Mouse (Mus musculus) ES-Bruce4 (cell line): ENCODE results near the gene Cacna1a. TPM values are rescaled to one million over a fixed set of nuclear protein-coding genes. Genes with fewer than 3 reads are reported as not detected.

Experiments
- H3K27ac ChIP-seq: 2 replicates; pipeline ENCODE4 v1.5.1; 2012; ENCODE audit warnings: low read length, inconsistent platforms; ENCODE audit not compliant: insufficient read depth
- H3K27me3 ChIP-seq: 2 replicates; pipeline ENCODE4 v1.6.1; 2012; ENCODE audit warnings: mild to moderate bottlenecking, low read length, inconsistent platforms; ENCODE audit not compliant: control insufficient read depth, poor library complexity, insufficient read depth, severe bottlenecking
- H3K36me3 ChIP-seq: 2 replicates; pipeline ENCODE4 v1.6.1; 2012; ENCODE audit warnings: inconsistent platforms, mild to moderate bottlenecking, low read length, moderate library complexity; ENCODE audit not compliant: control insufficient read depth, poor library complexity, insufficient read depth, severe bottlenecking
- H3K4me1 ChIP-seq: one replicate; pipeline ENCODE4 v1.8.1; 2011; ENCODE audit warnings: low read length; ENCODE audit not compliant: control insufficient read depth, insufficient read depth
- H3K4me3 ChIP-seq: 2 replicates; pipeline ENCODE4 v1.5.1; 2011; ENCODE audit warnings: low read depth, mild to moderate bottlenecking, low read length
- H3K9ac ChIP-seq: 2 replicates; pipeline ENCODE4 v1.6.1; 2012; ENCODE audit warnings: low read depth, mild to moderate bottlenecking, inconsistent platforms; ENCODE audit not compliant: poor library complexity, severe bottlenecking
- H3K9me3 ChIP-seq: replicated peaks from 2 replicates; pipeline ENCODE4 v1.6.1; 2012; ENCODE audit warnings: mild to moderate bottlenecking, low read length, inconsistent platforms; ENCODE audit not compliant: control insufficient read depth, poor library complexity, insufficient read depth, severe bottlenecking
- CTCF ChIP-seq: IDR thresholded peaks from one replicate; pipeline ENCODE4 v1.8.1; 2011; ENCODE audit warnings: low read depth, low read length
- EP300 ChIP-seq: IDR thresholded peaks from 2 replicates; pipeline ENCODE4 v1.6.1; 2011; ENCODE audit warnings: low read depth, low read length; ENCODE audit not compliant: insufficient read depth
- POLR2A ChIP-seq: IDR thresholded peaks from one replicate; pipeline ENCODE4 v1.8.1; 2011; ENCODE audit warnings: low read length; ENCODE audit not compliant: insufficient read depth
- polyA plus RNA-seq: library from polyadenylated mRNA; stranded (reverse); fragments of >200 nt; gene quantifications from 2 replicates; pipeline ENCODE4 v1.2.4, GENCODE M21; 2011; ENCODE audit warnings: low read depth; ENCODE audit not compliant: missing spikeins, insufficient read depth, insufficient read length

Gene Cacna1a
- polyA plus RNA-seq, 1 experiment, result 24.0 TPM

GRCm38 (mm10) chr8:84365197-84365596 is 23.0 kb upstream of the Cacna1a start:
- H3K27me3 ChIP-seq, result no peaks in the 10 kb centered on the region
- no peak overlapping the region for H3K27ac ChIP-seq
- no peaks in the 10 kb centered on the region for H3K9me3 ChIP-seq
- H3K36me3 ChIP-seq, result no peaks in the 10 kb centered on the region
- TF ChIP-seq EP300, result no peak
- TF ChIP-seq POLR2A, result no peak
- TF ChIP-seq CTCF, result no peak
- H3K9ac ChIP-seq, result no peak overlapping the region
- no peak overlapping the region for H3K4me3 ChIP-seq
- H3K4me1 ChIP-seq, result no peaks in the 10 kb centered on the region

GRCm38 (mm10) chr8:84370972-84371371 is 17.3 kb upstream of the Cacna1a start:
- no peaks in the 10 kb centered on the region for H3K4me1 ChIP-seq
- no peak overlapping the region for H3K9ac ChIP-seq
- no peaks in the 10 kb centered on the region for H3K27me3 ChIP-seq
- no peak overlapping the region for H3K4me3 ChIP-seq
- H3K9me3 ChIP-seq, result no peaks in the 10 kb centered on the region
- H3K27ac ChIP-seq, result no peak overlapping the region
- H3K36me3 ChIP-seq, result no peaks in the 10 kb centered on the region
- TF ChIP-seq POLR2A (no peak), CTCF (no peak), EP300 (no peak)

- no peak overlapping the region for H3K27ac ChIP-seq
- H3K27me3 ChIP-seq, result no peaks in the 10 kb centered on the region
- H3K36me3 ChIP-seq, result no peaks in the 10 kb centered on the region
- no peak overlapping the region for H3K4me3 ChIP-seq
- H3K9me3 ChIP-seq, result no peaks in the 10 kb centered on the region
- no peak for TF ChIP-seq EP300
- H3K4me1 ChIP-seq, result no peaks in the 10 kb centered on the region
- no peak overlapping the region for H3K9ac ChIP-seq
Measured at GRCm38 (mm10) chr8:84375038-84375437, 13.2 kb upstream of the Cacna1a start.

- Histone ChIP-seq H3K36me3 (no peaks in the 10 kb centered on the region), H3K27ac (no peak overlapping the region), H3K4me3 (no peak overlapping the region), H3K27me3 (no peaks in the 10 kb centered on the region), H3K9ac (no peak overlapping the region), H3K4me1 (no peaks in the 10 kb centered on the region), H3K9me3 (no peaks in the 10 kb centered on the region)
- TF ChIP-seq POLR2A (no peak), EP300 (no peak), CTCF (no peak)
Measured at GRCm38 (mm10) chr8:84375803-84376202, 12.4 kb upstream of the Cacna1a start.

GRCm38 (mm10) chr8:84376564-84376963 is 11.7 kb upstream of the Cacna1a start:
- TF ChIP-seq CTCF (no peak), POLR2A (no peak), EP300 (no peak)
- no peaks in the 10 kb centered on the region for H3K4me1 ChIP-seq
- no peaks in the 10 kb centered on the region for H3K9me3 ChIP-seq
- no peak overlapping the region for H3K4me3 ChIP-seq
- H3K36me3 ChIP-seq, result no peaks in the 10 kb centered on the region
- H3K9ac ChIP-seq, result no peak overlapping the region
- no peak overlapping the region for H3K27ac ChIP-seq
- H3K27me3 ChIP-seq, result no peaks in the 10 kb centered on the region

GRCm38 (mm10) chr8:84381676-84382075 is 6.6 kb upstream of the Cacna1a start:
- Histone ChIP-seq H3K27ac (no peak overlapping the region), H3K4me3 (no peak overlapping the region), H3K9ac (no peak overlapping the region), H3K27me3 (no peaks in the 10 kb centered on the region), H3K36me3 (no peaks in the 10 kb centered on the region), H3K4me1 (no peaks in the 10 kb centered on the region), H3K9me3 (no peaks in the 10 kb centered on the region)
- no peak for TF ChIP-seq POLR2A

GRCm38 (mm10) chr8:84388773-84389172 is 533 bp downstream of the Cacna1a start:
- no peak overlapping the region for H3K9ac ChIP-seq
- H3K4me1 ChIP-seq, result no peaks in the 10 kb centered on the region
- no peak overlapping the region for H3K27ac ChIP-seq
- no peaks in the 10 kb centered on the region for H3K27me3 ChIP-seq
- TF ChIP-seq POLR2A (no peak), EP300 (no peak), CTCF (no peak)
- H3K4me3 ChIP-seq, result no peak overlapping the region
- H3K36me3 ChIP-seq, result no peaks in the 10 kb centered on the region
- H3K9me3 ChIP-seq, result no peaks in the 10 kb centered on the region
